Mouse (Mus musculus) urinary bladder, postnatal 25 days (tissue): Measurements from ENCODE around the gene Marveld3.

Source experiments
- DNase-seq: peaks from one replicate; pipeline ENCODE4 v3.0.0; 2022; ENCODE audit warnings: low spot score

Gene Marveld3

DNA sequence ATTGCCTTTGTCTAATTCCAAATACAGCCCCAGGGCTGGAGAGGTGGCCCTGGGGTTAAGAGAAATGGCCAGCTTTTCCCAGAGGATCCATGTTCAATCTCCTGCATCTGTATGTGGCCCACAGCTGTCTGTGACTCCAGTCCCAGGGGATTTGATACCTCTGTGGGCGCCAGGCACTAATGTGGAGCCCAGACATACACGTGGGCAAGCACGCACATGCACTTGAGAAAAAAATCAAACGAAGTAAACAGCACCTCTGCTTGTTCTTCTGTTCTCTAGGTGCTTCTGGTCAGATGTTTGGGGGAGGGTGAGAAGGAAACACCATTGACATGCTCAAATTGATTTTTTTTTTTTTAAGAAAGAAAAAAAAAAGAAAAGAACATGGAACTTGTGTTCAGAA lies 2.1 kb upstream of the Marveld3 start:
- DNase-seq = no peak

DNA sequence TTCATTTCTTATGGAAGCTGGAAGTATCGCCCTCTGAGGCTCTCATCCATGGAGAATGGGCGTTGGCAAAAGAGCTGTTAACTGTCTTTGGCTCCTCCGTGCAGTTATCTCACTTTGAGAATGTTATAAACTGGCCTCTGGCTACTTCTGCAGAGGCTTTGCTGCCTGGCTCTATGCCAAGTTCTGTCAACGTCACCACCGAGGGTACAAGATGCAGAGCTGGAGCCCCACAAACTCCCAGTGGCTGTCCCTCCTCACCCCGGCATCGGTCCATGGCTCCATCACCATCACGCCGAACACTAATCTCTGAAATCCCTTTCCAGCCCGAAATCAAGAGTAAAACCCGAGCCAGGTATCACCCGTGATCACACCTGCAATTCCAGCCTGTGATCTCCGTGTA lies 1.4 kb upstream of the Marveld3 start:
- DNase-seq = no peak

DNA sequence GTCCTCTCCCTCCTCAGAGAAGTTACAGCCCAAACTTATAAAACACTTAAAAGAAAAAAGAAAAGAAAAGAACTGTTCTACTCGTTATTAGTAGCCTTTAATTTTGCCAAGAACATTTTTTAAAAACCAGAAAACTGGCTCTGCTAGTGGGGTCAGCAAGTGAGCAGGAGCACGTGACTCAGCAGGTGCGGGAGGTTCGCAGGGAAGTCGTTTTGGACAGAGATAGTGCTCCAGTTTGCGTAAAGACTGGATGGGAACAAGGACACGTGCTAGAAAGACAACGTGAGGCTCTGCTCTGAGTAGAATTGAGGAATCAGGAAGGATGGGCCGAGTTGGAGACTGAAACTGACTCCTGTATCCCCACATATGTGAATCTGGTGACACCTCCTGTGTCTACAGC lies 893 bp upstream of the Marveld3 start:
- no peak for DNase-seq

DNA sequence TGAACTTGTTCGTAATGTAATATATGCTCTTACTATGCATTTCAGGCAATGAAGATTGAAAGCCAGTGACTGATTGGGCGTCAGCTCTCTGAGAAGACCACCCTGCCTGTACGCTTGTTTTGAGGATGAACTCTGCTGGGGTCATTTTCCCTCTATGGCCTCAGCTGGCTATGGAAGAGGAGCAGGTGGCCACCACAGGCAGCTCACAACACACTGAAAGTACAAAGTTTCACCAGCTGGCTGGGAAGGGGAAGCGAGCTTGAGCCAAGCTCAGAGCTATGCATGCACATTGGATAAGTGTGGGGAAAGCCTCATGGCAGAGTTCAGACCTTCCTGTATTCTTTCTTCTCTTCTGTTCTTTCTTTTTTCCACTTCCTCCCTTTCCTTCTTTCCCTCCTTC lies 2.9 kb downstream of the Marveld3 start:
- DNase-seq = no peak

DNA sequence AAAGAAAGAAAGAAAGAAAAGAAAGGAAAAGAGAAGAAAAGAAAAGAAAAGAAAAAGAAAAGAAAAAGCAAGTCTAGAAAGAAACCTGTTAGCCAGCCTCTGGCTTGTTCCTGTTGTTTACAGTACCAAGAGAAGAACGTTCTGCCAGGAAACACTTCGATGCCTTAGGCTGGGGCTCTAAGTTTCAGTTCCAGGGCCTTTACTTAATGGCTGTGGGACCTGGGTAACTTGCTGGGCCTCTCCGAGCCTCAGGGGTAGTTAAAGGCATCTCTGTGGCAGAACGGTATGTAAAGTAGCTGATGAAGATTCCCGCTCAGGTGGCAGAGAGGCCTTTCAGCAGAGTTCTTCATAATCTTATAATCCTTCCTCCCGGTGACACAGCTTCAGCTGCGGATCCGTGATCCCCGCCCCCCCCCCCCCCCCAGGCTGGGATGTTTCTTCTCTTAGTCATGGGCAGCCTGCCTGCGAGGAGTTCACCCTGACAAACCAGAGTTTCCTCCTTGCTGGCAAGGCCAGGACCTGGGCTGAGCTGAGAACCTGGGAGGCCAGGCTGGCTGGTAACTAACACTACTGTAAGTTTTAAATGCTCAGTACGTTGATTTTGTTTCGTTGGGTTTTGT lies 3.9 kb downstream of the Marveld3 start:
- peak; percentile 44 for DNase-seq

DNA sequence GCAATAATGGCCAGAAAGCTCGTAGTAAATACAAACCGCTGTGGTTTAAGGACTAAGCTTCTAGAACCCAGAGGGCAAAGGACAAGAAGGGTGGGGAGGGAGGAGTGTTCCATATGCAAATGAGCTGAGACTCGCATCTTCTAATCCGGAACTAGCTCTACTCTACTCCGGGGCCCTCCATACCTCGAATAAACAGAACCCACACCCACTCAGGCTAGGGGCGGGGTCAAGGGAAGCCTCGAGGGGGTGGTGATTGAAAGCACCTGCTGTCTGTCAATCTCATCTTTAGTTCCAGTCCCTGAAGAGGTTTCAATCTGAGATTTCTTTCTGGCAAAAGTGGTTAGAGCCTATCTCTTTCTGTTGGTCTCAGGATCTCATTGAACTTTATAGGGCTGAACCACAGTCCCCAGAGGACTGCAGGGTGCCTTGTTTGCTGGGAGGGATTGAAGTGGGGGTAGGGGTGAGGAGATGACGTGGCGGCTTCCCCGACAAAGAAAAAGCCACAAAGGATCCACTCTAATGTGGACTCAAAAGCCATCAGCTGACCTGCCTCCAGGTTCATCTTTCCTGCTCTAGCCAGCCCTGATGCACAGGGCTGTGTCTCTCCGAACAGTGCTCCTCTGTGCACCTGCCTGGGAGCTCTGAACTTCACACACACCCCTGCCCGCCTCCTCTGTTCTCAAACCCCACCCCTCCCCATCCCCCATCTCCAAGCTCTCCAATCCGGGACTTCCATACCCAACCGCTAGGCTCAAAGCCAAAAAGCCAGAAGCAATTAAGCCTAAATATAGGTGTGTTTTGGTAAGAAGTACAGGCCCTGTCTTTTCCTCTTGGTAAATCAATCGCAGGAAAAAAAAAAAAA lies 4.6 kb downstream of the Marveld3 start:
- no peak for DNase-seq

DNA sequence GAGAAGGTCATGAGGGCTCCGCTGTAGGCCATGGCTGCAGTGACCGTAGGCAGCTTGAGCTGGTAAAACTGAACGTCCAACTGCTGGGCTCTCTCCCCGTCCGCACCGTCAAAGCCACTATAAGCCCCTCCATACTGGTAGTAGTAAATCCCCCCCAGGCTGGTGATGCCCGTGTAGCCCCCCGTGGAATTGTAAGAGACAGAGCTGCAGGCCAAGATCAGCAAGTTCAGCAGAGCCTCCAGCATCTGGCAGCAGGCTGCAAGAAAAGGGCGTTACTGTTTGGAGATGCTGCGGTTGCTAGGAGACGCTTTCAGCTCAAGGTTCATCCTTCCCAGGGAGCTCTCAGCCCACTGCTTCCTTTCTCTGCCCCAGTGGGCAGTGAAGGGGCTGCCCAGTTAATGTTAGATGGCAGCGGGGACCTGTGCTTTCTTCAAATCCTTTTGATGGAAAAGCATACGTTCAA lies 7.5 kb downstream of the Marveld3 start:
- DNase-seq = no peak

DNA sequence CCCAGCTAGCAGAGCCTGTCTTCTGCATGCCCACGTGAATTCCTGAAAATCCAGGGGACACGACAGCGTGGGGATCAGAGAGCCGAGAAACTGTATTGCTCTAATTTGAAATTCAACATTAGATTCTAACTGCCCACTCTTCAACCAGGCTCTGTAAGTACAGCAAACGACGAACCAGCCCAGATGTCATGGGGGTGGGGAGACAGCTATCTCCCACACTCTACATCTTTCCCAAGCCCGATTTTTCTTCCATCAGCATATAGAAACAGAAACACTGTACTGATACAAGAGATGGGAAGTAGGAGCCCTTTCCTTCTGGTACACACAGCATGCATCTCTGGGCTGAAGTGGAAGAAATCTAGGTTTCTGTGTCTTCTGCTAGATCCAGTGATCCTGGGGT lies 9.8 kb downstream of the Marveld3 start:
- DNase-seq = no peak

DNA sequence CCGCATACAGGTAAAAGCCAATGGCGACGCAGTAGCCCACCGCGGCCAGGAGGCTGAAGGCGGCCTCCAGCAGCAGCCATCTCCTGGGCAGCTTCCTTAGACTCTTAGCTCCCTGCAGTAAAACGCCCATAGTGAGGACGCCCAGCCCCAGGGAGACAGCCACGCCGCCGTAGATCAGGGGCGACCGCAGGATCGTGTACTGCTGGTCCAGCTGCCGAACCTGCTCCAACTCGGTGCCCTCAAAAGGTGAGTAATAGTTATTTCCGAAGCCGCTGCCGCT lies 13.8 kb downstream of the Marveld3 start:
- no peak for DNase-seq

DNA sequence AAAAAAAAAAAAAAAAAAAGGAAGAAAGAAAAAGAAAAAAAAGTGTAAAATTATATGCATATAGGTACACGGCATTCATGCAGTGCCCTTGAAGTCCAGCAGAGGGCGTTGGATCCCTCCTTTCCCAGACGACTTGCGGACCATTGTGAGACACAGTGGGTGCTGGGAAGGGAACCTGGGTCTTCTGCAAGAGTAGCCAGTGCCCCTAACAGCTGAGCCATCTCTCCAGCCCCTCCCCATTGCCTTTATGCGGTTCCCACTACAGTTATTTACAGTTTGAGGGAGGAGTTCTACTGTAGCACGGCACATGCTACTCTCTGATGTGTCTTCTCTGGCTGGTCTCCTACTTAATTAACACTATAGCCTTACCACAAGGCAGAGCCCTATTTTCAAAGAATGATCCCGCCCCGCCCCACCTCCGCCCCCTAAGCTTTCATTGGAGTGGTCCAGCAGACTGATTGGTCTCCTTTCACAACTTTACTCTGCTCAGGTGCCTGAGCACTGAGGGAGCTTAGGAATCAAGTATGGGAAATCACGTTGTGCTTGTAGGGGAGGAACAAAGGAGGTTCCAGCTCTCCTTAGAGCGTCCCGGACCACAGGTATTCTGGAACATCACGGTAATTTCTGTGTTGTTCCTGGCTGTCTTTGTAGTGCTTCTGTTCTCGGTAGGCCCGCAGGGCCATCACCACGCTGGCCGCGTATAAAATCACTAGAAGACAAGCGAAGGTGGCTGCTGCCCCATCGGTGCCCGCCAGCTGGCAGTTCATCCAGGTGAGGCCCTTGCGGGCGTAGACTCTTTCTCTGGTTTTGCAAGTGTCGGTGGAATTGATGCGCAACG lies 14.3 kb downstream of the Marveld3 start:
- DNase-seq = no peak

DNA sequence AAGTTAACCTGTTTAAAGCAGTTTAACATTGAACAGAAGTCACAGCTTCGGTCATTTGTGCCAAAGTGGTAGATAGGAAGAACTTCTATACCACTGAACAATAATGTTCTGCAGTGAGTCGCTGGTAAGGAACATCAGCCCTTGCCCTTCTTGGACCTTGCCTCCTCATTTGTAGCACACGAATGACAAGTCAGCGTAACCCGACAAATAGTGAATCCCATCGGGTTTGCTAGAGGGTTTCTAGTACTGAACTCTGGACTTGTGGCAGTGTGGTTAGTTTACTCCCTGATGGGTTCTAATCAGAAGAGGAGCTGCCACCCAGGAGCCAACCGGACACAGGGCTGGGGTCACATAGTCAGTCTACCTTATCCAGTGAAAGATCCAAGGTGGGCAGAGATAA lies 15.7 kb downstream of the Marveld3 start:
- no peak for DNase-seq

DNA sequence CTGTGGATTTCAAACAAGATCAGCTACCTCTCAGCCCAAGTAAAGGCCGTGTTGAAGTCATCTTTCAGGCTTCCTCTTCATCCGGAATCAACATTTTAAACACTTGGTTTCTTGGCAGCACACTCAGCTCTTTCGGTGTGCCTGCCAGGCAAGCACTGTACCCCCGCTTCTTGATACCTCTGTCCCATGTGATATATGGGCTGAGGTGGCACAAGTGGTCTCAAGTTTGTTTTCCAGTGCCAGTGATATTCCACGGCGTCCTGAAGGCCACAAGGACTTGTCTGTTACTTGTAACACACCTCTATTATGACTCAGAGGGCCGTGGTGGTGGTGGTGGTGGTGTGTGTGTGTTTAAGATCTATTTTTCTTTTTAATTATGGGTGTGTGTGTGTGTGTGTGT lies 16.3 kb downstream of the Marveld3 start:
- no peak for DNase-seq

DNA sequence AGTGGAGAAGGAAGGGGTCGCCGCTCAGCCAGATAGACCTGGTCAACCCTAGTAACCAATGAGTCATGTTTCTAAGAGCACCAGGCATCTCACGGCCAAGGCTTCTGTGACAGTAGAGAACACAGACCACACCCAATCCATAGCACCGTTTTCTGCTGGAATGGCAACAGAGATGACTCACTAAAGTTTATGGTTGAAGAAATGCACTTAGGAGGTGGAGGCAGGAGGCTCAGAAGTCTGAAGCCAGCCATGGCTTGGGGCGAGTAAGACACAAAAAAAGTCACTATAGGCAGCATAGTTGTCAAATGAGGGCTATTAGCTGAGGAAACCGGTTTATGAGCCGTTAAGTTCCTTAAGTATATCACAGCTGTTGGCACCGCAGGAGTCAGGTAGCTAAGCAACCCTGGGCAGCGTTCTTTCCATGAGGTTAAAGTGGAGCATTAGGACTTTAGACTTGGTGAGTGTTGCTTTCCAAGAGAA lies 16.8 kb downstream of the Marveld3 start:
- DNase-seq = no peak

DNA sequence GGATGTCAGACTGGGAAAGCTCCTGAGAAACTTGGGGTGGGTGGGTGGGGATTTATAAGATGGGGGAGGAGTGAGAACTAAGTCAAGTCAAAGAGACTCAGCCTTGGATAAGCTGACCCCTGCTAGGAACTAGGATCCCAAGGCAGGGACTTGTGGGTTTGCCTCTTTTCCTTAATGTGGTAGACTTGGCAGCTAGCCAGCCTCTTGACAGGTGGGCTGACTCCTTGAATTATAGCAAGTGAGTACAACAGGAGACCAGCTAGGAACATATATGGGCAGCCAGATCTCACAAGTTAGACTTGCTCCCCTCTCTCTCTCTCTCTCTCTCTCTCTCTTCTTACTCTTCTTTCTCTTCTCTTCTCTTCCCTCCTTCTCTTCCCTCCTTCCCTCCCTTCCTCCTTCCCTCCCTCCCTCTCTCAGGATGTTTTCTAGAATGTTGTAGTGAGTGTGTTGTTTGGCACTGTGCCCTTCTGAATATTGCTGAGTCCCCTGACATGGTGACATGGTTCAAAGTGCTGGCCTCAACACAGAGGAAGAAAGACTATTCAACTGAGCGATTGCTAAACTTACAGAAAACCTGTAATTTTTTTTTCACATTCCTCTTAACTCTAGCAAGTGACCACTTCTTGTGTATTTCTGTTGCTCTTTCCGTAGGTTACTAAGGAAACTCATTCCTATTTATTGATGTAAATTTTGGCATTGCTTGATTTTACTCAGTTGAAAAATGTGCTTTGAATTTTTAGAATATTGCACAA lies 20.2 kb downstream of the Marveld3 start:
- DNase-seq = no peak

DNA sequence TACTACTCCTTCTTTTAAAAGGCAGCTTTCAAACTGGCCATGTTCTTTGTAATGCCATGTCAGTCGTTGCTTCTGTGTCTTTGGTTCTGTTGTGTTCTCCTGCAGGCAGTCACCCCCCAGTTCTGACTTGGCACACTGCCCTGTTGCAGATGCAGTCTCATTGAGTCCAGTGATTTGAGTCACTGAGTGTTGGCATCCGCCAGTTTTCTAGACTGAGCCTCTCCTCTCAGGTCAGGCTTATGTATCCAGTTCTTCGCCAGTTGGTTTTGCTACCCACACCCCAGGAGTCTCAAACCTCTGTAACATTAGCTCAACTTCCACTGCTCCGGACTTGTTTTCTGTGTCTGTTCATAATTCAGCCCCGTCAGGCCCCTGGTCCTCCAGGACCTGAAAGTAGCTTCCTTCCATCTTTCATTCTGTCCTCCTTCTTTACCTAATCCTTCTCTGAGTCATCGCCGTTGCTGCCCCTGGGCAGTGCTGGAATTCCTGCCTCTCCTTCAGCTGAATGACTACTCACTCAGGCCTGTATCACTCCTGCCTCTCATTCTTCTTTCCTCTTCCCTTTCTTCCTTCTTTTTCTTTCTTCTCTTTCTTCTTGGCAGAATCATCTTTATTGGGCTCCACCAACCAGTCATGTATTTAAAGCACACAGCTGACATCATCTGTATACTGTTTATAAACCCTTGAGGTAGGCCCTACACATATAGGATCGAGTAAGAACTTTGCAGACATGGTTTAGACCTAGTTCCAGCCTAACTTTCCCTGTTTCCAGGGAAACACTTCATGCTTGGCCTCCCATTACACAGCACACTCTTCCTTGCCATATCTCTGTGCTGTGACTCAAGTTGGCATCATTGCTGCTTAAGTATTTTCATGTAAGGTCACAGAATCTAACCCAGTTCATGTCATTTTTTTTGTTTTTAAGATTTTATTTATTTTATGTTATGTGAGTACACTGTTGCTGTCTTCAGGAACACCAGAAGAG lies 41.3 kb downstream of the Marveld3 start:
- DNase-seq = no peak

DNA sequence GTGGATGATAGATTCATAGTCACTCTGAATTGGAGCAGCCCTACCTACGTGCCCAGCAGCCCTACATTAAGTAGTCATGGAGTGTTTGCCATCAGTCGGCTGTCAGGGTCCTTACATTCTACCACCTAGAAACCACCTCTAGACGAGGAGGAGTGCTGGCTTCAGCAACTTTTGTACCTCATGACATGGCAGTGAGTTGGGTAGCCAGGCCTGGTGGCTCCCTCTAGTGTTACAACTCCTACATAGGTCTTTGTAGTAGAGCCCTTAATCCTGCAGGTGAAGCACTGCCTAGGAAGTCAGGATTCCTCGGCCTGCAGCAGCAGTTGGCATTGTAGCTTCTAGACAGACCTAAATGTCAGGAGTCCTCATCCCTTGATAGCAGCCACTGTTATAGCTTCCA lies 44.7 kb downstream of the Marveld3 start:
- DNase-seq = peak; percentile 26

DNA sequence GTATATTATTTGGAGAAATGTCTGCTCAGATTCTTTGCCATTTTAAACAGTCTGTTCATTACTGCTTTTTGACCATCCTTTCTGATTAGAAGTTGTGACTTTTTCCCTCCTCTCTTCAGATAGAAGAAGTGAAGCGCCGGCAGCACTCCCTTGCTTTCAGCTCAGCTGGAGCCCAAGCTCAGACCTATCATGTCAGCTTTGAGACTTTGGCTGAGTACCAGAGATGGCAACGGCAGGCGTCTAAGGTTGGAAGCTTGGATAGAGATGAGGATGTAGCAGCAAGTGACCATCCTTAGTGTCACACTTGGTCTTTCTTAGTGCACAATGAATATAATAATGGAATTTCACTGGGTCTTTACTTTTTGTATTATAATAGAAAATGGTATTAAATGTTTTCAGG lies 54.6 kb downstream of the Marveld3 start:
- DNase-seq = no peak

DNA sequence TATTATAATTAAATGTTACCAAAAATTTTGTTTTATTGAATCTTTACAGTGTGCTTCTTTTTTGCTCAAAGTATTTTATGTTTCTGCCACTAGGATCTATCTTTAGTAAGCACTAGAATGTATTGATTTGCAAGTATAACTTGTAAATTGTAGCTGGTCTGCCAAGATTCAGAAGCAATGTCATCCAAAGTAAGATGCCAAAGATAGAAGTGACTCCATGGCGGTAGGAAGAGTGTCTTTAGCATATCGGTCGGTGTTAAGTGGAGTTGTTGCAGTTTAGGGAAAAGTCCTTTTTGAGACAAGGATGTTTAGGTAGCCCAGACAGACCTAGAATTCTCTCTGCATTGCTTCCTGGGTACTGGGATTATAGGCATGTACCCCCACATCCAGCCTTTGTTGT lies 55.1 kb downstream of the Marveld3 start:
- no peak for DNase-seq

DNA sequence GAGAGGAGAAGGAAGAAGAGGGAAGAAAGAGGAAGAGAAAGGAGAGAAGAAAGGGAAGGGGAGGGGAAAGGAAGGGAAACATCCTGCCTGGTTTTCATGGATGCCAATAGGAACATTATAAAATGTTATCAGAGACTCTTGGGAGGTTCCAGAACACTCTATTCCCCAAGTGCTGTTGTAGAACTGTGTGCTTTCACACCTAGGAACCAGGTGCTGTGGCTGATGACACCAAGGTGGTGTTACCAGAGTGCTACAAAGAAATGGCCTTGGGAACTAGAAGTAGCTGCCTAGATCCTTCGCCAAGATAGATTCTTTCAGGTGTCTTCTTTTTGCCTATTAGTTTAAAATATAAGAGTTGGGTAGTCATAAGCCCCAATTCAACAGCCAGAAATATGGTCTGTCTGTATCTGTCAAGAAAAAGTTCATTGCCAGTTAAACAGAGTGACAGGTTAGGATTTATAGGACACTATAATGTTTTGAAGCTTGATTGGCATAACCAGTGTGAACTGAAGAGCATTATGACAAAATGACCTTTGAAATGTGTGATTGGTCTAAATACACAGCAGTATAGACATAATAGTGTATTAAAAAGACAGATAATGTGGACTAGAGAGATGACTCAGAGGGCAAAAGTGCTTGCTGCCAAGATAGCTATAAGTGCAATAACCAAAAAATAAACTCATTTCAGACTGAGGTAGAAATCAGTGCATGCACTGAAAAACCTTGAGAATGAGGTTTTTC lies 56.9 kb downstream of the Marveld3 start:
- DNase-seq = no peak

DNA sequence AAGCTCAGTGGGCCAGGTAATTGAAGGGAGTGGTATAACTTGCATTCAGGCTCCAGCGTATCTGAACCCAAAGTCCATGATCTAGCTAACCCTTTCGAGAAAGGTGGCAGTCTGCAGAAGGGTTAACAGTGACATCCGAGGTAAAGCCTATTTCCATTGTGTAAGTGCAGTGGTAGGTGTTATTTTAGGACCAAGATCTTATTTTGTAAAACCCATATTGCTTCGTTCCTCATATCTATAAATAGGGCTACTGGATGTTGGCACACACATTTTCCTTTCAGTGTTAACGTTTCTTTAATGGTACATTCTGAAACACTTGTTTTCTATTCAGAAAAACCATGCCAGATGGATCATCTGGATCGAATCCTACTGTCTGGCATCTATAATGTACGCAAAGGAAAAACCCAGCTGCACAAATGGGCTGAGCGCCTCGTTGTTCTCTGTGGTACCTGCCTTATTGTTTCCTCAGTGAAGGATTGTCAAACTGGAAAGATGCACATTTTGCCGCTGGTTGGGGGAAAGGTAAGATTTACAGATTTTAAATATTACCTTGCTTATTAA lies 58.0 kb downstream of the Marveld3 start:
- DNase-seq = no peak
